Mouse (Mus musculus): ENCODE measurements around the gene AU018091. TPM values are rescaled to one million over a fixed set of nuclear protein-coding genes. Genes with fewer than 3 reads are reported as not detected.

Gene AU018091
- not detected for total RNA-seq (2023)

DNA sequence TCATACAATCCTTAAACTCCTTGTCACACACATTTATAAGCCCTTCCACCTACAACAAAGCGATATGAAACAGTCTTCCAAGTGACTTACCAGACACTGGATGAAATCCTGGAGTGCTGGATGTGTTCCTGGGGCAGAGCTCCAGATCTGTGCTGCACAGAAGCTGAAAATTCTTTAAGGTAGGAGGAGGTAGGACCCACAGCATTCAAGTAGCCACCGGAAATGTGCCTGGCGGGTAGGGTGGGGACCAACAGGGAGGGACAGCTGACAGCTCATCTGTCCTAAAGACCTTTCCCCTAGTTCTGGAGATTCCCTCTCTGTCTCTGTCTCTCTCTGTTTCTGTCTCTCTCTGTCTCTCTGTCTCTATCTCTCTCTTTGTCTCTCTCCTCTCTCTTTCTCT, at the start of gene AU018091:
Gene AU018091 (minus strand): TSS at position 279 of the 400 bp plus-strand sequence.

Other genes with a start within 250 kb of the AU018091 start
- not detected for gene Nlrp12, start 80.5 kb upstream of the AU018091 start, total RNA-seq (2023)
- 9.8 TPM for gene Myadm, start 119.9 kb upstream of the AU018091 start, total RNA-seq (2023)
- 0.92 TPM for gene Prkcg, start 120.0 kb upstream of the AU018091 start, total RNA-seq (2023)
- gene Cacng7, start 163.8 kb upstream of the AU018091 start, total RNA-seq (2023), result not detected
- 0.28 TPM for gene Cacng8, start 221.5 kb upstream of the AU018091 start, total RNA-seq (2023)